ENCODE assay signal across 7 mouse cellular contexts in genomic region chr10:44002995-44003524, GRCm38 (mm10).
DNase-seq lines count a peak whose midpoint lies in the region; ATAC-seq lines count a peak whose summit lies in the region.

No protein-coding gene starts in this region.

- H3K27ac ChIP-seq in forebrain, embryonic 10.5 days = no peak overlapping the region
- no peak overlapping the region for H3K27ac ChIP-seq in limb, embryonic 13.5 days
- H3K27ac ChIP-seq in stomach, embryonic 14.5 days (ENCODE audit: low read length) = no peak overlapping the region

- no peaks in the 10 kb centered on the region; the same call in 1 of the 2 replicates for H3K9me3 ChIP-seq in megakaryocyte, embryonic 14.5 days
- H3K9me3 ChIP-seq in forebrain, embryonic 10.5 days = no peaks in the 10 kb centered on the region
- no peaks in the 10 kb centered on the region for H3K9me3 ChIP-seq in limb, embryonic 13.5 days
- no peaks in the 10 kb centered on the region for H3K9me3 ChIP-seq in stomach, embryonic 14.5 days (ENCODE audit: control insufficient read depth, low read depth, low read length)

- H3K4me1 ChIP-seq in megakaryocyte, embryonic 14.5 days = peaks cover 27% of the 10 kb centered on the region
- H3K4me1 ChIP-seq in forebrain, embryonic 10.5 days = peaks cover 39% of the 10 kb centered on the region
- peaks cover 50% of the 10 kb centered on the region for H3K4me1 ChIP-seq in limb, embryonic 13.5 days
- peaks cover 13% of the 10 kb centered on the region; the same call in 1 of the 2 replicates for H3K4me1 ChIP-seq in stomach, embryonic 14.5 days (ENCODE audit: control insufficient read depth, insufficient read depth, low read length)

- H3K4me3 ChIP-seq in megakaryocyte, embryonic 14.5 days (replicated peaks) = peak overlapping the region; percentile 95
- peak overlapping the region; percentile 56 for H3K4me3 ChIP-seq in forebrain, embryonic 10.5 days
- peak overlapping the region; percentile 65 for H3K4me3 ChIP-seq in limb, embryonic 13.5 days
- peak overlapping the region; percentile 63 for H3K4me3 ChIP-seq in stomach, embryonic 14.5 days (ENCODE audit: low read depth, low read length)

- WGBS in forebrain, embryonic 10.5 days = 3% methylated on average over 11 of the region's 11 CpGs
- WGBS in limb, embryonic 13.5 days = 3% methylated on average over 11 of the region's 11 CpGs
- WGBS in stomach, embryonic 14.5 days = 4% methylated on average over 11 of the region's 11 CpGs

- DNase-seq in forebrain, embryonic 10.5 days (ENCODE audit: extremely low spot score, low spot score) = no peak
- no peak for DNase-seq in urinary bladder, postnatal 36 days (ENCODE audit: low spot score in 2 of 2)
- DNase-seq in adrenal gland, postnatal 10 days = no peak

- H3K36me3 ChIP-seq in megakaryocyte, embryonic 14.5 days (replicated peaks; ENCODE audit: low read length) = no peaks in the 10 kb centered on the region
- no peaks in the 10 kb centered on the region for H3K36me3 ChIP-seq in forebrain, embryonic 10.5 days (replicated peaks)
- no peaks in the 10 kb centered on the region for H3K36me3 ChIP-seq in limb, embryonic 13.5 days
- H3K36me3 ChIP-seq in stomach, embryonic 14.5 days (ENCODE audit: control insufficient read depth, insufficient read depth, low read length) = no peaks in the 10 kb centered on the region

- no peak for ATAC-seq in megakaryocyte, adult 5-6 weeks (ENCODE audit: poor library complexity, severe bottlenecking)
- no peak for ATAC-seq in limb, embryonic 13.5 days (ENCODE audit: low FRiP score, low read depth)
- 0 out of 2 replicates have a peak, but pooled peaks have one; percentile 19 for ATAC-seq in stomach, embryonic 14.5 days (ENCODE audit: insufficient number of reproducible peaks, insufficient read depth, low FRiP score, low read depth)

- peak overlapping the region; percentile 79 for H3K4me2 ChIP-seq in limb, embryonic 13.5 days (replicated peaks)
- peak overlapping the region; percentile 74 for H3K4me2 ChIP-seq in stomach, embryonic 14.5 days (replicated peaks; ENCODE audit: low read depth, low read length)

- peaks cover 96% of the 10 kb centered on the region for H3K27me3 ChIP-seq in megakaryocyte, embryonic 14.5 days (replicated peaks)
- H3K27me3 ChIP-seq in forebrain, embryonic 10.5 days (ENCODE audit: poor library complexity, severe bottlenecking) = peaks cover 92% of the 10 kb centered on the region
- H3K27me3 ChIP-seq in limb, embryonic 13.5 days = peaks cover 60% of the 10 kb centered on the region
- 0 out of 2 replicates have a peak, but pooled peaks cover 9% of the 10 kb centered on the region for H3K27me3 ChIP-seq in stomach, embryonic 14.5 days (ENCODE audit: control insufficient read depth, insufficient read depth, low read length)

- peak overlapping the region; percentile 65 for H3K9ac ChIP-seq in limb, embryonic 13.5 days
- no peak overlapping the region for H3K9ac ChIP-seq in stomach, embryonic 14.5 days (replicated peaks; ENCODE audit: low read depth, low read length)
